Mouse (Mus musculus): ENCODE measurements at regions not wholly inside any gene's neighbourhood (a gene's known extent, or its start where the extent isn't known, plus 50 kb on each side); places are given as distances from the start of the nearest gene placed in this dataset.
A peak's percentile ranks its signal among the peaks of the same experiment; 100 is the strongest.

GRCm38 (mm10) chr11:113191006-113191405 lies 409.0 kb downstream of the Sox9 start:
- peaks cover 0 to 7% of the 10 kb centered on the region in 2 experiments; a peak in 1 of 4 replicates for H3K4me1 ChIP-seq (ENCODE audit: control insufficient read depth in 2 of 2, insufficient read depth in 2 of 2, low read length in 2 of 2)
- H3K4me2 ChIP-seq (ENCODE audit: low read length): no peak overlapping the region
- no peak for ATAC-seq (ENCODE audit: insufficient number of reproducible peaks, insufficient read depth, low FRiP score, low read depth)
- 90% methylated on average over 7 of the region's 7 CpGs for WGBS
- H3K9me3 ChIP-seq (ENCODE audit: control insufficient read depth, low read length): no peaks in the 10 kb centered on the region
- peaks cover 6% of the 10 kb centered on the region; the same call in 1 of the 2 replicates for H3K27me3 ChIP-seq (ENCODE audit: control insufficient read depth, insufficient read depth, low read length)
- no peaks in the 10 kb centered on the region for H3K36me3 ChIP-seq (ENCODE audit: control insufficient read depth, insufficient read depth, low read length)
- H3K9ac ChIP-seq (ENCODE audit: low read length): no peak overlapping the region
- no peak overlapping the region for H3K27ac ChIP-seq (replicated peaks in 1 of 2; ENCODE audit: control insufficient read depth in 1 of 2, insufficient read depth in 1 of 2, low read depth in 2 of 2, low read length in 2 of 2)
- H3K4me3 ChIP-seq (ENCODE audit: control insufficient read depth in 1 of 2, insufficient read depth in 1 of 2, low read depth in 1 of 2, low read length in 2 of 2): no peak overlapping the region

- Histone ChIP-seq H3K4me1 (ENCODE audit: control insufficient read depth in 2 of 2, insufficient read depth in 2 of 2, low read length in 2 of 2) (peaks cover 0 to 7% of the 10 kb centered on the region in 2 experiments; a peak in 1 of 4 replicates), H3K36me3 (ENCODE audit: control insufficient read depth, insufficient read depth, low read length) (no peaks in the 10 kb centered on the region), H3K4me3 (ENCODE audit: control insufficient read depth in 1 of 2, insufficient read depth in 1 of 2, low read depth in 1 of 2, low read length in 2 of 2) (no peak overlapping the region), H3K9ac (ENCODE audit: low read length) (no peak overlapping the region), H3K27me3 (ENCODE audit: control insufficient read depth, insufficient read depth, low read length) (peaks cover 6% of the 10 kb centered on the region; the same call in 1 of the 2 replicates), H3K9me3 (ENCODE audit: control insufficient read depth, low read length) (no peaks in the 10 kb centered on the region), H3K4me2 (ENCODE audit: low read length) (peak overlapping the region; percentile 13; the same call in 1 of the 2 replicates), H3K27ac (replicated peaks in 1 of 2; ENCODE audit: control insufficient read depth in 1 of 2, insufficient read depth in 1 of 2, low read depth in 2 of 2, low read length in 2 of 2) (no peak overlapping the region)
- ATAC-seq (ENCODE audit: insufficient number of reproducible peaks, insufficient read depth, low FRiP score, low read depth): no peak
- 49% methylated on average over 22 of the region's 22 CpGs for WGBS
Measured at GRCm38 (mm10) chr11:113192086-113192856, 410.2 kb downstream of the Sox9 start.

- H3K9ac ChIP-seq (ENCODE audit: low read length): no peak overlapping the region
- no peak overlapping the region for H3K27ac ChIP-seq (replicated peaks in 1 of 2; ENCODE audit: control insufficient read depth in 1 of 2, insufficient read depth in 1 of 2, low read depth in 2 of 2, low read length in 2 of 2)
- peaks cover 6% of the 10 kb centered on the region; the same call in 1 of the 2 replicates for H3K27me3 ChIP-seq (ENCODE audit: control insufficient read depth, insufficient read depth, low read length)
- H3K4me3 ChIP-seq (ENCODE audit: control insufficient read depth in 1 of 2, insufficient read depth in 1 of 2, low read depth in 1 of 2, low read length in 2 of 2): no peak overlapping the region
- no peaks in the 10 kb centered on the region for H3K9me3 ChIP-seq (ENCODE audit: control insufficient read depth, low read length)
- H3K4me1 ChIP-seq (ENCODE audit: control insufficient read depth in 2 of 2, insufficient read depth in 2 of 2, low read length in 2 of 2): peaks cover 2 to 7% of the 10 kb centered on the region in 2 experiments; a peak in 1 of 4 replicates
- WGBS: 75% methylated on average over 15 of the region's 15 CpGs
- no peak for ATAC-seq (ENCODE audit: insufficient number of reproducible peaks, insufficient read depth, low FRiP score, low read depth)
- H3K36me3 ChIP-seq (ENCODE audit: control insufficient read depth, insufficient read depth, low read length): no peaks in the 10 kb centered on the region
- H3K4me2 ChIP-seq (ENCODE audit: low read length): no peak overlapping the region
Measured at GRCm38 (mm10) chr11:113194144-113194827, 412.3 kb downstream of the Sox9 start.

Data from heart, embryonic 14.5 days (tissue).